In the genomic region with DNA sequence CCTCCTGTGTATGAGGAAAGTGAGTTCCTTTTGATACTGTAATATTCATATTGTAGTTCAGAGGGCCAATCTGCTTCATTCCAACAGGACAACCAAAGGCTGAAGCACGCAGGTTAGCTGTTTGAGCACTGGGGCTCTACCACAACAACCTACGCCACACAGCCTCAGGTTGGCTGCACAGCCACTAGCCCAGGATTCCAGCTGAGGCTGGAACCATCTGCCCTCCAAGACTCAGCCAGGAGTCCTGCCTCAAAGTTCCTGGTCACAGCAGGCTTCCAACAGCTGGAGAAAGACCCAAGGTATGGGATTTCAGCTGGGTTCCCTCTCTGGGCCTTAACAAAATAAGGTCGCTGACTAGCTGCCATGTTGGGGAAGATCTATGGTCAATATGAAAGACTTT, we compare ENCODE assay signal across 8 mouse cellular contexts. TPM values are rescaled to one million over a fixed set of nuclear protein-coding genes. Genes with fewer than 3 reads are reported as not detected.
DNase-seq lines count a peak whose midpoint lies in the region; ATAC-seq and TF ChIP-seq lines count a peak whose summit lies in the region.

No protein-coding gene starts in this region.

- TF ChIP-seq EP300 in stomach, postnatal 0 days (optimal IDR thresholded peaks at IDR 0.05): no peak

- H3K36me3 ChIP-seq in spleen, adult 2 months (ENCODE audit: control insufficient read depth, insufficient read depth, low read length): peaks cover 10% of the 10 kb centered on the region
- H3K36me3 ChIP-seq in liver, embryonic 12.5 days: peaks cover 23% of the 10 kb centered on the region
- no peaks in the 10 kb centered on the region; the same call in none of the 2 replicates for H3K36me3 ChIP-seq in stomach, postnatal 0 days (ENCODE audit: control insufficient read depth, insufficient read depth, low read length)

- no peak for TF ChIP-seq CTCF in spleen, adult 2 months (IDR thresholded peaks at IDR 0.05; ENCODE audit: extremely low read depth, insufficient read depth, insufficient read length, insufficient replicate concordance)
- no peak for TF ChIP-seq CTCF in stomach, postnatal 0 days (IDR thresholded peaks at IDR 0.05; ENCODE audit: low read depth)

- H3K4me1 ChIP-seq in spleen, adult 2 months (ENCODE audit: control insufficient read depth, insufficient read depth, insufficient read length): peaks cover 25% of the 10 kb centered on the region; the same call in 1 of the 2 replicates
- H3K4me1 ChIP-seq in liver, embryonic 12.5 days: peaks cover 80% of the 10 kb centered on the region
- peaks cover 46% of the 10 kb centered on the region for H3K4me1 ChIP-seq in stomach, postnatal 0 days (replicated peaks; ENCODE audit: control insufficient read depth, insufficient read depth)

- peak overlapping the region; percentile 65 for H3K27ac ChIP-seq in spleen, adult 2 months (ENCODE audit: insufficient read depth, low read length)
- H3K27ac ChIP-seq in liver, embryonic 12.5 days: peak overlapping the region; percentile 77
- H3K27ac ChIP-seq in stomach, postnatal 0 days (replicated peaks): peak overlapping the region; percentile 85

- H3K9ac ChIP-seq in liver, embryonic 12.5 days: no peak overlapping the region
- H3K9ac ChIP-seq in stomach, postnatal 0 days (ENCODE audit: low read length): no peak overlapping the region

- H3K4me2 ChIP-seq in liver, embryonic 12.5 days: peak overlapping the region; percentile 38; the same call in 1 of the 2 replicates
- peak overlapping the region; percentile 37 for H3K4me2 ChIP-seq in stomach, postnatal 0 days (replicated peaks; ENCODE audit: low read depth)

- no peak for TF ChIP-seq POLR2A in spleen, adult 2 months (IDR thresholded peaks at IDR 0.05; ENCODE audit: low read depth, low read length)

- 63% methylated on average over 3 of the region's 3 CpGs for WGBS in spleen, adult 2 months
- 64% methylated on average over 3 of the region's 3 CpGs for WGBS in liver, embryonic 12.5 days (ENCODE audit: insufficient replicate concordance)
- 39% methylated on average over 3 of the region's 3 CpGs for WGBS in stomach, postnatal 0 days

- H3K27me3 ChIP-seq in spleen, adult 2 months (ENCODE audit: control insufficient read depth, insufficient read depth, low read length): no peaks in the 10 kb centered on the region
- no peaks in the 10 kb centered on the region for H3K27me3 ChIP-seq in liver, embryonic 12.5 days (replicated peaks)
- no peaks in the 10 kb centered on the region for H3K27me3 ChIP-seq in stomach, postnatal 0 days (ENCODE audit: control insufficient read depth, insufficient read depth, low read length)

- no peak for ATAC-seq in liver, embryonic 12.5 days
- ATAC-seq in stomach, postnatal 0 days (ENCODE audit: low FRiP score, low TSS enrichment): 0 out of 2 replicates have a peak, but pooled peaks have one; percentile 1

- DNase-seq in gastrocnemius, postnatal 25 days: peak; percentile 28
- DNase-seq in gastrocnemius, postnatal 36 days: no peak
- no peak for DNase-seq in spleen, adult 2 months (ENCODE audit: low read depth in 1 of 2, low spot score in 2 of 2)
- DNase-seq in spleen, postnatal 36 days (ENCODE audit: low spot score in 2 of 2): no peak
- no peak for DNase-seq in stomach, postnatal 0 days (ENCODE audit: low spot score)
- DNase-seq in layer of hippocampus, adult 9-10 months (ENCODE audit: low spot score): no peak
- DNase-seq in layer of hippocampus, adult 11-12 months (ENCODE audit: low spot score): no peak

- no peaks in the 10 kb centered on the region for H3K9me3 ChIP-seq in liver, embryonic 12.5 days (replicated peaks)
- no peaks in the 10 kb centered on the region for H3K9me3 ChIP-seq in stomach, postnatal 0 days (ENCODE audit: control insufficient read depth, low read length)

- intact Hi-C loops in gastrocnemius, postnatal 36 days (cut with DNase I): no loop called here

- H3K4me3 ChIP-seq in spleen, adult 2 months (ENCODE audit: extremely low read depth, insufficient read depth, insufficient read length): no peak overlapping the region
- no peak overlapping the region for H3K4me3 ChIP-seq in liver, embryonic 12.5 days
- H3K4me3 ChIP-seq in stomach, postnatal 0 days (ENCODE audit: low read depth, low read length): no peak overlapping the region

RNA-seq across cellular contexts. Expression of a gene that starts 9.7 kb away (rescaled TPM):
- total RNA-seq in gastrocnemius, postnatal 25 days (2021): 100 to 1,000 TPM; 180 to 209 TPM
- total RNA-seq in gastrocnemius, postnatal 36 days (2021): 100 to 1,000 TPM; 168 to 176 TPM
- polyA plus RNA-seq in spleen, adult 2 months (2012; rRNA removed): 104 and 116 TPM in 2 replicates
- polyA plus RNA-seq in liver, embryonic 12.5 days (2016; fragmentation: Nextera tagmentation; extraction: Ambion mirVana): 52.9 and 54.7 TPM in 2 replicates
- 140 and 141 TPM in 2 replicates for polyA plus RNA-seq in stomach, postnatal 0 days (2015; fragmentation: Nextera tagmentation; extraction: Ambion mirVana)

RNA-seq across cellular contexts. Expression of a gene that starts 54.3 kb away (rescaled TPM):
- 1 to 10 TPM; 5.9 to 6.2 TPM for total RNA-seq in gastrocnemius, postnatal 25 days (2021)
- 1 to 10 TPM; 3.5 to 4.9 TPM for total RNA-seq in gastrocnemius, postnatal 36 days (2021)
- polyA plus RNA-seq in spleen, adult 2 months (2012; rRNA removed): 8.9 and 10.6 TPM in 2 replicates
- polyA plus RNA-seq in liver, embryonic 12.5 days (2016; fragmentation: Nextera tagmentation; extraction: Ambion mirVana): 1.0 and 1.2 TPM in 2 replicates
- 5.1 and 5.4 TPM in 2 replicates for polyA plus RNA-seq in stomach, postnatal 0 days (2015; fragmentation: Nextera tagmentation; extraction: Ambion mirVana)
